In genomic region chr6:140712754-140713153, GRCm38 (mm10) we compare ENCODE assay signal across 9 mouse cellular contexts. TPM values are rescaled to one million over a fixed set of nuclear protein-coding genes. Genes with fewer than 3 reads are reported as not detected.
DNase-seq lines count a peak whose midpoint lies in the region; ATAC-seq lines count a peak whose summit lies in the region.
"Had no signal": no experiment of that assay in that cellular context is flagged by ENCODE, and none has a peak within 500 bp of the region (broad histone marks: within the 10 kb centered on the region; RNA-seq: fewer than 3 reads in every experiment).

No protein-coding gene starts in this region.

- 10% methylated on average over 11 of the region's 11 CpGs for WGBS in embryonic facial prominence, embryonic 11.5 days

- H3K4me2 ChIP-seq in embryonic facial prominence, embryonic 11.5 days (ENCODE audit: low read depth, low read length) = no peak overlapping the region
- H3K4me2 ChIP-seq: lung, embryonic 15.5 days had no signal

- H3K4me1 ChIP-seq in embryonic facial prominence, embryonic 11.5 days (ENCODE audit: control insufficient read depth, insufficient read depth, low read length) = no peaks in the 10 kb centered on the region
- peaks cover 15% of the 10 kb centered on the region for H3K4me1 ChIP-seq in megakaryocyte, embryonic 14.5 days
- H3K4me1 ChIP-seq: lung, embryonic 15.5 days had no signal

- intact Hi-C loops in heart, postnatal 14 days (cut with DNase I) = loop anchor here (5.0 to 10.0 kb wide), 3 partner anchors 65 to 228 kb away; no protein-coding TSS in a partner anchor

- DNase-seq in cerebellum, adult 11 months = peak; percentile 70
- peak; percentile 75 for DNase-seq in adrenal gland, postnatal 14 days
- peak; percentile 86 for DNase-seq in embryonic facial prominence, embryonic 11.5 days (ENCODE audit: low spot score)
- DNase-seq in heart, postnatal 14 days = peak; percentile 65 to 78
- DNase-seq in layer of hippocampus, adult 9-11 months = peak; percentile 46
- DNase-seq in right cerebral cortex, postnatal 4 days = peak; percentile 77

- ATAC-seq in cerebellum, adult (ENCODE audit: insufficient number of reproducible peaks, low FRiP score, low TSS enrichment) = no peak
- no peak for ATAC-seq in embryonic facial prominence, embryonic 11.5 days (replicated peaks; ENCODE audit: insufficient number of reproducible peaks, low FRiP score, low TSS enrichment, low read depth)

- H3K27me3 ChIP-seq in embryonic facial prominence, embryonic 11.5 days (ENCODE audit: control insufficient read depth, insufficient read depth, low read length) = no peaks in the 10 kb centered on the region
- H3K27me3 ChIP-seq in megakaryocyte, embryonic 14.5 days (replicated peaks) = peaks cover 5% of the 10 kb centered on the region

- H3K36me3 ChIP-seq in embryonic facial prominence, embryonic 11.5 days (replicated peaks; ENCODE audit: control insufficient read depth, insufficient read depth, low read depth, low read length) = no peaks in the 10 kb centered on the region
- H3K36me3 ChIP-seq in megakaryocyte, embryonic 14.5 days (replicated peaks; ENCODE audit: low read length) = no peaks in the 10 kb centered on the region
- H3K36me3 ChIP-seq: lung, embryonic 15.5 days had no signal

- no peaks in the 10 kb centered on the region for H3K9me3 ChIP-seq in embryonic facial prominence, embryonic 11.5 days (replicated peaks; ENCODE audit: control insufficient read depth, low read length)
- no peaks in the 10 kb centered on the region for H3K9me3 ChIP-seq in megakaryocyte, embryonic 14.5 days
- H3K9me3 ChIP-seq: lung, embryonic 15.5 days had no signal

- H3K4me3 ChIP-seq in embryonic facial prominence, embryonic 11.5 days (ENCODE audit: low read depth, low read length) = no peak overlapping the region
- peak overlapping the region; percentile 83 for H3K4me3 ChIP-seq in megakaryocyte, embryonic 14.5 days (replicated peaks)
- H3K4me3 ChIP-seq: lung, embryonic 15.5 days had no signal

- no peak overlapping the region for H3K9ac ChIP-seq in embryonic facial prominence, embryonic 11.5 days (replicated peaks; ENCODE audit: low read length)
- H3K9ac ChIP-seq: lung, embryonic 15.5 days had no signal

- no peak overlapping the region for H3K27ac ChIP-seq in embryonic facial prominence, embryonic 11.5 days (replicated peaks; ENCODE audit: low read depth, low read length)
- H3K27ac ChIP-seq: lung, embryonic 15.5 days had no signal

RNA-seq across cellular contexts. Expression of gene Gm11077, which starts 16.3 kb away (rescaled TPM):
- total RNA-seq in adrenal gland, postnatal 14 days (2021) = not detected in 2 replicates
- polyA plus RNA-seq in embryonic facial prominence, embryonic 11.5 days (2014; fragmentation: Nextera tagmentation; extraction: Ambion mirVana) = not detected in 2 replicates
- total RNA-seq in heart, postnatal 14 days (2021) = not detected
- polyA plus RNA-seq in megakaryocyte, embryonic 14.5 days (2012; ENCODE audit: insufficient read depth, low replicate concordance) = not detected in 2 replicates
- polyA plus RNA-seq: lung, embryonic 15.5 days had no signal
